Mouse (Mus musculus): ENCODE data around the gene Tm7sf3. TPM values are rescaled to one million over a fixed set of nuclear protein-coding genes. Genes with fewer than 3 reads are reported as not detected.

Tm7sf3 gene
- polyA plus RNA-seq, 1 experiment from 2014 or later = 41.9 TPM

Other genes with a start within 250 kb of the Tm7sf3 start
- gene Itpr2, start 140.6 kb downstream of the Tm7sf3 start, polyA plus RNA-seq (2015; fragmentation: Nextera tagmentation; extraction: Ambion mirVana) = 14.0 and 14.5 TPM in 2 replicates
- gene Fgfr1op2, start 65.6 kb downstream of the Tm7sf3 start, polyA plus RNA-seq (2015; fragmentation: Nextera tagmentation; extraction: Ambion mirVana) = 92.6 and 92.7 TPM in 2 replicates
- 79.5 and 83.1 TPM in 2 replicates for gene Ints13, start 65.0 kb downstream of the Tm7sf3 start, polyA plus RNA-seq (2015; fragmentation: Nextera tagmentation; extraction: Ambion mirVana)
- 142 and 151 TPM in 2 replicates for gene Med21, start 277 bp downstream of the Tm7sf3 start, polyA plus RNA-seq (2015; fragmentation: Nextera tagmentation; extraction: Ambion mirVana)
- gene Stk38l, start 82.2 kb upstream of the Tm7sf3 start, polyA plus RNA-seq (2015; fragmentation: Nextera tagmentation; extraction: Ambion mirVana) = 15.4 and 15.8 TPM in 2 replicates
- gene Arntl2, start 153.2 kb upstream of the Tm7sf3 start, polyA plus RNA-seq (2015; fragmentation: Nextera tagmentation; extraction: Ambion mirVana) = 3.0 and 4.7 TPM in 2 replicates
- not detected in 2 replicates for gene Smco2, start 207.3 kb upstream of the Tm7sf3 start, polyA plus RNA-seq (2015; fragmentation: Nextera tagmentation; extraction: Ambion mirVana)
- 66.1 and 71.1 TPM in 2 replicates for gene Ppfibp1, start 245.7 kb upstream of the Tm7sf3 start, polyA plus RNA-seq (2015; fragmentation: Nextera tagmentation; extraction: Ambion mirVana)

Data from kidney, embryonic 16.5 days (tissue).